Mouse (Mus musculus) cerebellum, postnatal 10 days (tissue): ENCODE data around the gene Wdr73.

Experiments
- DNase-seq, 2 experiments: peaks; one replicate each; pipeline ENCODE4 v3.0.0; 2021; ENCODE audit warnings: mixed read lengths in 2 of 2

Gene Wdr73

DNA sequence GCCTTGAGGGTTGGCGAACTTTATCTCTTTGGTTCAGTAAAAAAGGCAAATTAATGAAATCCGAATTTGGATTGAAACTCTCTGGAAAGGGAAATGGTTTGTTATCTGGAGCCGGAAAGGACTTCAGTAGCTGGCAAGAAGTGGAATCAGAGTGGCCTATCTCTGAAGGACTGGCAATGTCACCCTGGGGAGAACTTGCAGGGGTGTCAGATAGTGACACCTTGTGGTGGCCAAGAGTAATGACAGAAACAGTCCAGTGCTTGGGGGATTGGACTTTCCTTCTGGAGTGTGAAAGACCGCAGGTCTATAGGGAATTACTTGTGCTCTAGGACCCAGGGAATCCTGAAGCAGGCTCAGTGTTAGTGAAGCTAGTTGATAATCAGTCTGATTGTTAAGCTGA is 51.4 kb downstream of the Wdr73 start:
- DNase-seq, result peak; percentile 69 to 74

DNA sequence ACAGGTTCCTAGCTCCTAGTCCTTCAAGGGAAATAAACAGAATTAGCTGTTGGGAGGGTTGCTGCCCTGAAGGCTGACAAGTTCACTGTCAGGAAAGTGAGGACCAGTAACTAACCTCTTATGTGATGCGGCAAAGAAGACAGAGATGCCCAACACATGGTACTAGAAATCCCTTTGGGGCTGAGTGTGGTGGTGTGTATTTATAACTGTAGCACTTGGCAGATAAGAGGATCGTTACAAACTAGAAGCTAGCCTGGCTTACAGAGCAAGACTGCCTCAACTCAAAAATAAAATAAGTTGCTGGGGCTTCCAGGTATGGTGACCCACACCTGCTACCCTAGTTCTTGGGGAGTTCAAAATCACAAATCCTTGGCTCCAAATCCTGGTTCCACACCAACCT is 51.8 kb downstream of the Wdr73 start:
- no peak for DNase-seq

GRCm38 (mm10) chr7:80846709-80847108 is 54.4 kb downstream of the Wdr73 start:
- DNase-seq, result no peak

- DNase-seq, result no peak
These were observed 54.8 kb downstream of the Wdr73 start for GRCm38 (mm10) chr7:80846280-80846678.

GRCm38 (mm10) chr7:80845621-80846279 is 55.3 kb downstream of the Wdr73 start:
- no peak for DNase-seq

GRCm38 (mm10) chr7:80844691-80845090 is 56.4 kb downstream of the Wdr73 start:
- no peak for DNase-seq

GRCm38 (mm10) chr7:80843910-80844640 is 57.0 kb downstream of the Wdr73 start:
- DNase-seq, result no peak

- DNase-seq, result no peak
These were observed 57.9 kb downstream of the Wdr73 start for GRCm38 (mm10) chr7:80843176-80843575.

GRCm38 (mm10) chr7:80842132-80842531 is 58.9 kb downstream of the Wdr73 start:
- DNase-seq, result no peak

DNA sequence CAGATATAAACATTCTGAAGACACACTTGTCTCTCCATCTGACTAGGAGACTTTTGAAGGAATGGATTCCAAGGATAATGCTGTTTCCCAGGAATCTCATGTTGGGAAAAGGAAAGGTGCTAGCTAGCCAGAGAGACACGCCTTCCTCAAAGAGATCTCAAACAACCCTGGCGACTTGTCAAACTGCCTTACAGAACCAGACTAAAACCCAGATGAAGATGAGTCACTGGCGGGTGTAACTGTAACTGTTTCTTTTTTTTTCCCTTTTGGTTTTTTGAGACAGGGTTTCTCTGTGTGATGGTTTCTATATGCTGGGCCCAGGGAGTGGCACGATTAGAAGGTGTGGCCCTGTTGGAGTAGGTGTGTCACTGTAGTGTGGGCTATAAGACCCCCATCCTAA is 60.1 kb downstream of the Wdr73 start:
- DNase-seq, result no peak
